Mouse (Mus musculus) forebrain, embryonic 14.5 days (tissue): Measurements from ENCODE around the gene Cybb. TPM values are rescaled to one million over a fixed set of nuclear protein-coding genes. Genes with fewer than 3 reads are reported as not detected.

Experiments used
- ATAC-seq: fragments of 200-750 bp; cut with Nextera tagmentation; 2 replicates; pipeline ENCODE4 v1.8.0; 2017; ENCODE audit warnings: mild to moderate bottlenecking, moderate library complexity
- DNase-seq: peaks from one replicate; pipeline ENCODE4 v3.0.0-alpha.2; 2015; ENCODE audit warnings: low spot score
- H3K27ac ChIP-seq: fragments of 300-500 bp; sonication (generic); 2 replicates; pipeline ENCODE4 v1.5.1; 2014; ENCODE audit warnings: low read depth, mild to moderate bottlenecking, control low read depth, low read length, moderate library complexity
- H3K27me3 ChIP-seq: fragments of 300-500 bp; sonication (generic); replicated peaks from 2 replicates; pipeline ENCODE4 v1.6.1; 2014; ENCODE audit warnings: low read length, control low read depth, mixed read lengths; ENCODE audit not compliant: control insufficient read depth, insufficient read depth
- H3K36me3 ChIP-seq: fragments of 300-500 bp; sonication (generic); 2 replicates; pipeline ENCODE4 v1.6.1; 2014; ENCODE audit warnings: low read length, control low read depth; ENCODE audit not compliant: control insufficient read depth, insufficient read depth
- H3K4me1 ChIP-seq: fragments of 300-500 bp; sonication (generic); 2 replicates; pipeline ENCODE4 v1.6.1; 2014; ENCODE audit warnings: antibody characterized with exemption, low read length, control low read depth; ENCODE audit not compliant: control insufficient read depth, insufficient read depth
- H3K4me2 ChIP-seq: fragments of 300-500 bp; sonication (generic); 2 replicates; pipeline ENCODE4 v1.6.1; 2014; ENCODE audit warnings: mild to moderate bottlenecking, control low read depth, low read length
- H3K4me3 ChIP-seq: fragments of 300-500 bp; sonication (generic); 2 replicates; pipeline ENCODE4 v1.5.1; 2014; ENCODE audit warnings: low read depth, low read length, control low read depth
- H3K9ac ChIP-seq: fragments of 300-500 bp; sonication (generic); 2 replicates; pipeline ENCODE4 v1.6.1; 2014; ENCODE audit warnings: mild to moderate bottlenecking, low read length, control low read depth, moderate library complexity
- H3K9me3 ChIP-seq: fragments of 300-500 bp; sonication (generic); replicated peaks from 2 replicates; pipeline ENCODE4 v1.6.1; 2016; ENCODE audit warnings: low read length, control low read depth, mixed read lengths; ENCODE audit not compliant: control insufficient read depth
- WGBS: fragments of 180-500 bp; shearing (Covaris S2); extraction: QIAGEN DNeasy Blood & Tissue Kit; methylation state at CpG from one replicate; pipeline ENCODE4 v1.1.7; 2014; 5-methylcytosine and 5-hydroxymethylcytosine counted together
- polyA plus RNA-seq: library from polyadenylated mRNA; unstranded; fragments of >200 nt; fragmentation: Nextera tagmentation; extraction: Ambion mirVana; gene quantifications from 2 replicates; pipeline ENCODE4 v1.2.1, GENCODE M21; 2014

The Cybb gene
- polyA plus RNA-seq, 1 experiment from 2014 or later, result 0.51 TPM

DNA sequence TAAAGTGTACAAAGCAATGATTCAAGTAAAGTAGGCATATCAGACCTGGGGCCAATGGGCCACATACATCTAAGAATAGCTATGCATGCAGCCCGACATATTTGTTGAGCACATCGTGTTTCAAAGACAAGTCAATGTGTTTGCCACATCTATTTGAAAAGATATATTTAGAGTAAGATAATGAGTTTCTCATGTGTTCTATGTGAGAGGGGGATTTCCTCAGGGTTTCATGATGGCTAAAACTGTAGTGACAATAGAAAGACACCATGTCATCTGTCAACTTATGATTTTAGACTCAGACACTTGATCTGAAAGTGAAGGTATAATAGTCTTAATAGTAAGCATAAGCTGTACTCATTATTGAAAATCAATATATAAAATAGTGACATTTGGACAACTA lies 48.3 kb downstream of the Cybb start:
- WGBS, result 87% methylated on average over 2 of the region's 2 CpGs
- ATAC-seq, result no peak
- H3K4me3 ChIP-seq, result no peak overlapping the region
- no peaks in the 10 kb centered on the region for H3K9me3 ChIP-seq
- H3K27me3 ChIP-seq, result no peaks in the 10 kb centered on the region
- no peak overlapping the region for H3K4me2 ChIP-seq
- H3K27ac ChIP-seq, result no peak overlapping the region
- H3K36me3 ChIP-seq, result no peaks in the 10 kb centered on the region
- DNase-seq, result no peak
- no peaks in the 10 kb centered on the region for H3K4me1 ChIP-seq
- no peak overlapping the region for H3K9ac ChIP-seq

DNA sequence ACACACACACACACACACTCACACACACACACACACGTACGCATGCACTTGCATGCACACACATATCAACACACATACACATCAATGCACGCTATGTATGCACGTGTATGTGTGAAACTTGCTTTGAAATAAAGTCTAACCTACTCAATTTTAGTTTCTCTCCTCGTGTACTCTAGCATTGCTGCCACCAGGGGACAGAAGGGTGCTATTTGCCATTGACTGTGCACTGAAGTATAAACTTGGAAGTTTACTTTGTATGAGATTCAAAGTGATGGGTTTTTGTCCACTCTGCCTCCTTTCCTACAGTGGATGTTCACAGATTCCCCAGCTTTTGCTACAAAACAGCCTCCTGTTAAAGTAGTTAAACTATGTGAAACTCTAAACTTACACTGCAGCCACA lies 73.7 kb downstream of the Cybb start:
- WGBS, result 74% methylated on average over 5 of the region's 5 CpGs
- no peak overlapping the region for H3K27ac ChIP-seq
- H3K4me2 ChIP-seq, result no peak overlapping the region
- no peaks in the 10 kb centered on the region for H3K4me1 ChIP-seq
- H3K27me3 ChIP-seq, result no peaks in the 10 kb centered on the region
- no peak for DNase-seq
- no peak for ATAC-seq
- H3K9ac ChIP-seq, result no peak overlapping the region
- H3K9me3 ChIP-seq, result no peaks in the 10 kb centered on the region
- no peaks in the 10 kb centered on the region for H3K36me3 ChIP-seq
- no peak overlapping the region for H3K4me3 ChIP-seq

Other genes with a start within 250 kb of the Cybb start
- not detected in 2 replicates for gene Gm14862, start 230.9 kb downstream of the Cybb start, polyA plus RNA-seq
- 1.7 and 2.3 TPM in 2 replicates for gene Xk, start 215.0 kb downstream of the Cybb start, polyA plus RNA-seq
- not detected in 2 replicates for gene H2al1m, start 204.0 kb downstream of the Cybb start, polyA plus RNA-seq
- gene H2al1k, start 137.1 kb downstream of the Cybb start, polyA plus RNA-seq, result not detected in 2 replicates
- gene H2al1o, start 84.6 kb upstream of the Cybb start, polyA plus RNA-seq, result not detected in 2 replicates
- gene Dynlt3, start 175.2 kb upstream of the Cybb start, polyA plus RNA-seq, result 40.4 and 43.9 TPM in 2 replicates